In the genomic region with DNA sequence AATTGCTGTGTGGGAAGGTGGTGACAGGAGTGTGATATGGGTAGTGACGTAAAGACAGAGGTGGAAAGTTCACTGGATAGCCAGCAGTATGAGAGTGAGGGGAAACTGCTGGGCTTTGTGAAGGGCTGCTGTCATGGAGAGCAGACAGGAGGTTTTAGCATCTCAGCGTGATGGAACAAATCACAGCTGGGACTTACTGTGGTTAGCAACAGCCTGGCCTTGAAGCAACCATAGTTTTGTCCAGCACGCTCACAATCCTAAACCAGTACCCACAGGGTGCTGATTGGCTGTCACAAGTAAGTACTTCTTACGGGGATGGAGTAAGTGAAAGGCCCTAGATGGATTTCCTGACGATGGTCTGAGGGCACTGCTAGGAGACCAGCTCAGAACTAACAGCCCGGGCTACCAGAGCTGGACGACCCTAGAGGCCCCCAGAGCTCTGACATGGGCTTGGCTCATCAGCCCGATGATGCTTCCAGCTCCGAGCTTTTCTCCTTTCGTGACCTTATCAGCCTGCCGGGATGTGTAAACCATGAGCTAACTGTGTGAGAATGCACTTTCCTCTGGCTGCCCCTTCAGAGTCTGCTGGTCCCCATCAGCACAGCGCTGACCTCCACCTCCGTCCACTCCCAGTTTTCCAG, we compare ENCODE assay signal across 14 mouse cellular contexts. TPM values are rescaled to one million over a fixed set of nuclear protein-coding genes. Genes with fewer than 3 reads are reported as not detected.
DNase-seq lines count a peak whose midpoint lies in the region; ATAC-seq and TF ChIP-seq lines count a peak whose summit lies in the region.
"Had no signal": no experiment of that assay in that cellular context is flagged by ENCODE, and none has a peak within 500 bp of the region (broad histone marks: within the 10 kb centered on the region; RNA-seq: fewer than 3 reads in every experiment).

No protein-coding gene starts in this region.

- H3K9ac ChIP-seq in intestine, postnatal 0 days (ENCODE audit: low read depth, low read length): no peak overlapping the region
- no peak overlapping the region for H3K9ac ChIP-seq in stomach, postnatal 0 days (ENCODE audit: low read length)
- H3K9ac ChIP-seq: limb, embryonic 15.5 days had no signal

- intact Hi-C loops in gastrocnemius, adult 2 months (cut with DNase I): no loop called here

- no peak overlapping the region for H3K4me2 ChIP-seq in intestine, postnatal 0 days (replicated peaks; ENCODE audit: low read depth)
- no peak overlapping the region for H3K4me2 ChIP-seq in stomach, postnatal 0 days (replicated peaks; ENCODE audit: low read depth)
- H3K4me2 ChIP-seq: limb, embryonic 15.5 days had no signal

- H3K27me3 ChIP-seq in intestine, postnatal 0 days (replicated peaks; ENCODE audit: control insufficient read depth, insufficient read depth, low read length): no peaks in the 10 kb centered on the region
- no peaks in the 10 kb centered on the region for H3K27me3 ChIP-seq in stomach, postnatal 0 days (ENCODE audit: control insufficient read depth, insufficient read depth, low read length)
- H3K27me3 ChIP-seq: limb, embryonic 15.5 days had no signal

- no peak for TF ChIP-seq CTCF in gastrocnemius, adult 2 months (IDR thresholded peaks at IDR 0.05)
- no peak for TF ChIP-seq CTCF in intestine, postnatal 0 days (IDR thresholded peaks at IDR 0.05; ENCODE audit: low read depth)
- TF ChIP-seq CTCF in stomach, postnatal 0 days (IDR thresholded peaks at IDR 0.05; ENCODE audit: low read depth): no peak

- WGBS in intestine, postnatal 0 days: 19% methylated on average over 13 of the region's 13 CpGs
- WGBS in stomach, postnatal 0 days: 27% methylated on average over 13 of the region's 13 CpGs

- ATAC-seq in intestine, postnatal 0 days: peak; percentile 21; the same call in 1 of the 2 replicates
- ATAC-seq in stomach, postnatal 0 days (ENCODE audit: low FRiP score, low TSS enrichment): peak; percentile 66; the same call in 1 of the 2 replicates

- H3K4me1 ChIP-seq in intestine, postnatal 0 days (replicated peaks; ENCODE audit: control insufficient read depth, insufficient read depth, low read length): no peaks in the 10 kb centered on the region
- peaks cover 4% of the 10 kb centered on the region; the same call in 1 of the 2 replicates for H3K4me1 ChIP-seq in stomach, postnatal 0 days (replicated peaks; ENCODE audit: control insufficient read depth, insufficient read depth)

- no peak for TF ChIP-seq EP300 in stomach, postnatal 0 days (optimal IDR thresholded peaks at IDR 0.05)

- no peaks in the 10 kb centered on the region for H3K36me3 ChIP-seq in intestine, postnatal 0 days (ENCODE audit: control insufficient read depth, insufficient read depth)
- H3K36me3 ChIP-seq in stomach, postnatal 0 days (ENCODE audit: control insufficient read depth, insufficient read depth, low read length): no peaks in the 10 kb centered on the region
- H3K36me3 ChIP-seq: G1E; limb, embryonic 15.5 days had no signal

- H3K27ac ChIP-seq in gastrocnemius, adult 2 months: peak overlapping the region; percentile 44
- H3K27ac ChIP-seq in intestine, postnatal 0 days (ENCODE audit: low read depth, low read length): peak overlapping the region; percentile 41; the same call in 1 of the 2 replicates
- H3K27ac ChIP-seq in stomach, postnatal 0 days (replicated peaks): peak overlapping the region; percentile 63
- H3K27ac ChIP-seq: limb, embryonic 15.5 days had no signal

- DNase-seq in gastrocnemius, adult 2 months: no peak
- no peak for DNase-seq in gastrocnemius, adult 8-10 months (ENCODE audit: low spot score in 2 of 2)
- DNase-seq in urinary bladder, postnatal 14 days (ENCODE audit: low spot score): peak; percentile 55
- DNase-seq in urinary bladder, postnatal 10 days (ENCODE audit: low spot score): no peak
- DNase-seq in stomach, postnatal 0 days (ENCODE audit: low spot score): no peak
- DNase-seq in c-Kit-positive CD71-positive TER-119-positive erythroid progenitor cells, embryonic 14.5 days (ENCODE audit: low spot score): no peak
- DNase-seq in left cerebral cortex, adult 9 months (ENCODE audit: low spot score in 2 of 2): no peak
- DNase-seq: kidney, adult 18-20 months; layer of hippocampus, postnatal 36 days; right cerebral cortex, adult 18-20 months had no signal

- no peaks in the 10 kb centered on the region for H3K9me3 ChIP-seq in intestine, postnatal 0 days (ENCODE audit: control insufficient read depth)
- no peaks in the 10 kb centered on the region for H3K9me3 ChIP-seq in stomach, postnatal 0 days (ENCODE audit: control insufficient read depth, low read length)
- H3K9me3 ChIP-seq: G1E; limb, embryonic 15.5 days; megakaryocyte, embryonic 14.5 days had no signal

- H3K4me3 ChIP-seq in gastrocnemius, adult 2 months: no peak overlapping the region
- H3K4me3 ChIP-seq in intestine, postnatal 0 days (ENCODE audit: low read depth, low read length): no peak overlapping the region
- H3K4me3 ChIP-seq in stomach, postnatal 0 days (ENCODE audit: low read depth, low read length): no peak overlapping the region
- H3K4me3 ChIP-seq: limb, embryonic 15.5 days; megakaryocyte, embryonic 14.5 days had no signal

RNA-seq across cellular contexts. Expression of gene Spon2, which starts 16.3 kb away (rescaled TPM):
- 1 to 10 TPM; 1.4 to 5.4 TPM for total RNA-seq in gastrocnemius, adult 2 months (2021)
- 1 to 10 TPM in 2 of 4 experiments, under 1 TPM in 2; 0.67 to 1.1 (median 0.88) TPM for total RNA-seq in gastrocnemius, adult 8-10 months (2022)
- 43.0 and 45.4 TPM in 2 replicates for polyA plus RNA-seq in intestine, postnatal 0 days (2015; fragmentation: Nextera tagmentation; extraction: Ambion mirVana)
- polyA plus RNA-seq in stomach, postnatal 0 days (2015; fragmentation: Nextera tagmentation; extraction: Ambion mirVana): 41.2 and 43.6 TPM in 2 replicates

RNA-seq across cellular contexts. Expression of gene Ctbp1, which starts 40.3 kb away (rescaled TPM):
- 100 to 1,000 TPM; 223 to 241 TPM for total RNA-seq in gastrocnemius, adult 2 months (2021)
- 100 to 1,000 TPM; 241 to 265 (median 251) TPM for total RNA-seq in gastrocnemius, adult 8-10 months (2022)
- 139 and 141 TPM in 2 replicates for polyA plus RNA-seq in intestine, postnatal 0 days (2015; fragmentation: Nextera tagmentation; extraction: Ambion mirVana)
- polyA plus RNA-seq in stomach, postnatal 0 days (2015; fragmentation: Nextera tagmentation; extraction: Ambion mirVana): 157 and 165 TPM in 2 replicates
